Mouse (Mus musculus): ENCODE measurements around the gene Gm20517. TPM values are rescaled to one million over a fixed set of nuclear protein-coding genes. Genes with fewer than 3 reads are reported as not detected.
A peak's percentile ranks its signal among the peaks of the same experiment; 100 is the strongest.
"Not testable (repeated sequence)": the region's sequence is repeated elsewhere in the genome, so short reads cannot be mapped to it uniquely, and the experiment has no call there.

The Gm20517 gene
- polyA plus RNA-seq, 1 experiment from 2014 or later, result 0.98 TPM

DNA sequence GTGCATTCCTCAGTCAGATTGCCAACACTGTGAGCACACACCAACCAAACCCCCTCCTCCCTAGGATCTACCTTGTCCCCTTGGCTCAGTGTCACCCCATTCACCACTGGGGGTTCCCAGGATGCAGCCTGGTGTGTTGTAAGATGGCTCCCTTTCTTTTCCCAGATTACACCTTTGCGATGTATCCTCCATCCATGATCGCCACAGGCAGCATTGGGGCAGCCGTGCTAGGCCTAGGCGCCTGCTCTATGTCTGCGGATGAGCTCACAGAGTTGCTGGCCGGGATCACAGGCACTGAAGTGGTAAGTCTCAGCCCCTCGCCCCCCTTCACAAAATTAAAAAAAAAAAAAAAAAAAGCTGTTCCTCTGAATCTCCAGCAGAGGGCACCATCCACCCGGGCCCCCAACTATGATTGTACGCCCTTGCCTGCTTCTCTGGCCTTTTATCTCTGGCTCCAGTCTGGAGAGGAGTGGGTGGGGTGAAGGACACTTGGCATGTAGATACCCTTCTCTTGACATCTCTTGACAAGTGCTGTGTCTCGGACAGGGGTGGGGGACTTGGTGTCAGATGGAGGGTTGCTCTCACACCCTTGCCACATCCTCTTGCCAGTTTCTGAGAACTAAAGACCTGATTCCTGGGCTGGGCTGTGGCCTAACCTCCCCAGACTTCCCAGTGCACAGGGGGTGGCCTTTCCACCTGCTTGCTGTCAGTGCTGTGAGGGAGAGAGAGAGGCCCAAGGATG lies 13.4 kb upstream of the Gm20517 start:
- Histone ChIP-seq H3K4me3 (ENCODE audit: low read depth, low read length) (no peak overlapping the region), H3K36me3 (replicated peaks; ENCODE audit: control insufficient read depth, insufficient read depth, low read depth, low read length) (peaks cover 11% of the 10 kb centered on the region; the same call in 1 of the 2 replicates), H3K4me1 (ENCODE audit: control insufficient read depth, insufficient read depth, low read length) (peaks cover 6% of the 10 kb centered on the region; the same call in 1 of the 2 replicates), H3K4me2 (ENCODE audit: low read depth, low read length) (no peak overlapping the region), H3K9ac (replicated peaks; ENCODE audit: low read length) (no peak overlapping the region), H3K27me3 (ENCODE audit: control insufficient read depth, insufficient read depth, low read length) (no peaks in the 10 kb centered on the region), H3K9me3 (replicated peaks; ENCODE audit: control insufficient read depth, low read length) (no peaks in the 10 kb centered on the region), H3K27ac (replicated peaks; ENCODE audit: low read depth, low read length) (no peak overlapping the region; the same call in 1 of the 2 replicates)
- ATAC-seq (replicated peaks; ENCODE audit: insufficient number of reproducible peaks, low FRiP score, low TSS enrichment, low read depth) (no peak), DNase-seq (ENCODE audit: low spot score) (peak; percentile 50)
- 27% methylated on average over 10 of the region's 10 CpGs for WGBS

- H3K9ac ChIP-seq (replicated peaks; ENCODE audit: low read length); H3K4me2 ChIP-seq (ENCODE audit: low read depth, low read length); H3K27me3 ChIP-seq (ENCODE audit: control insufficient read depth, insufficient read depth, low read length); H3K4me3 ChIP-seq (ENCODE audit: low read depth, low read length); DNase-seq (ENCODE audit: low spot score); ATAC-seq (replicated peaks; ENCODE audit: insufficient number of reproducible peaks, low FRiP score, low TSS enrichment, low read depth); H3K4me1 ChIP-seq (ENCODE audit: control insufficient read depth, insufficient read depth, low read length); H3K27ac ChIP-seq (replicated peaks; ENCODE audit: low read depth, low read length); H3K9me3 ChIP-seq (replicated peaks; ENCODE audit: control insufficient read depth, low read length): not testable (repeated sequence)
- WGBS, result 81% methylated on average over 10 of the region's 10 CpGs
- H3K36me3 ChIP-seq (replicated peaks; ENCODE audit: control insufficient read depth, insufficient read depth, low read depth, low read length), result peaks cover 11% of the 10 kb centered on the region; the same call in 1 of the 2 replicates
These were observed 12.6 kb upstream of the Gm20517 start for GRCm38 (mm10) chr17:47598580-47599304.

DNA sequence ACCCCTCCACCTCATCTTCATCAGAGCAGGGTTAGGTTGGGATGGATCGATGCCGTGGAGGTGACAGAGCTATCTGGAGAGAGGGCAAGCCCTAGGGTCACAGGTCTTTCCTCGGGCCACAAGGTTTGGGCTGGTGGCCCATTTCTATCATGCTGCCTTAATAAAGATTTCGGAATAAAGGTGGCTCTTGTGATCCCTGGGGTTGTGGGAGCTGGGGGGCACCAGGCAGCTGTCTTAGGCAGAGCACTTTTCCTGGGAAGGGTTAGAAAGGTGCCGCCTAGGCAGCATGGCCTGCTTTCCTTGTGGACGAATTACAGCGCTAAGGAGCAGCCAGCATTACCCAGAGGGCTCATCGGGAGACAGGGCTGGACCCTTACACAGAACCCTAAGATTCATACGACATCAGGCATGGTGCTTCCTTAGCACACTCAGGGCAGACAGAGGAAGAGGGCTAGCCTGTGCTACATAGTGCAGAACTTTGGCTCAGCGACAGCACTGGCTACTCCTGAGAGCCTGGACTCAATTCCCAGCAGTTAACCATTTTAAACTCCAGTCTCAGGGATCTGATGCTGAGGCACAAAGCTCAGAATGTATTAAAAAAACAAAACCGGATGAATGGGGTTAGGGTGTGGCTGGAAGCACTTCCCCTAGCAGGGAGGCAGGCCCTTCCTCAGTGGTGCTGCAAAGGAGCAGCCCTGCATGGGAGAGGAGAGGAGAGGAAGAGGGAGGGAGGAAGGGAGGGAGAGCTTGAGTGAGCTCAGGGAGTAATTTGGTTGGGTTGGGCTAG lies 11.7 kb upstream of the Gm20517 start:
- peaks cover 11% of the 10 kb centered on the region; the same call in 1 of the 2 replicates for H3K36me3 ChIP-seq (replicated peaks; ENCODE audit: control insufficient read depth, insufficient read depth, low read depth, low read length)
- H3K4me2 ChIP-seq (ENCODE audit: low read depth, low read length), result no peak overlapping the region
- H3K9me3 ChIP-seq (replicated peaks; ENCODE audit: control insufficient read depth, low read length), result no peaks in the 10 kb centered on the region
- H3K27ac ChIP-seq (replicated peaks; ENCODE audit: low read depth, low read length), result no peak overlapping the region
- no peak overlapping the region for H3K9ac ChIP-seq (replicated peaks; ENCODE audit: low read length)
- no peak for ATAC-seq (replicated peaks; ENCODE audit: insufficient number of reproducible peaks, low FRiP score, low TSS enrichment, low read depth)
- DNase-seq (ENCODE audit: low spot score), result no peak
- H3K27me3 ChIP-seq (ENCODE audit: control insufficient read depth, insufficient read depth, low read length), result no peaks in the 10 kb centered on the region
- WGBS, result 81% methylated on average over 11 of the region's 11 CpGs
- no peak overlapping the region for H3K4me3 ChIP-seq (ENCODE audit: low read depth, low read length)
- peaks cover 6% of the 10 kb centered on the region; the same call in 1 of the 2 replicates for H3K4me1 ChIP-seq (ENCODE audit: control insufficient read depth, insufficient read depth, low read length)

- H3K27ac ChIP-seq (replicated peaks; ENCODE audit: low read depth, low read length), result no peak overlapping the region
- no peak overlapping the region for H3K4me3 ChIP-seq (ENCODE audit: low read depth, low read length)
- ATAC-seq (replicated peaks; ENCODE audit: insufficient number of reproducible peaks, low FRiP score, low TSS enrichment, low read depth) (no peak), DNase-seq (ENCODE audit: low spot score) (no peak)
- no peaks in the 10 kb centered on the region for H3K9me3 ChIP-seq (replicated peaks; ENCODE audit: control insufficient read depth, low read length)
- no peak overlapping the region for H3K9ac ChIP-seq (replicated peaks; ENCODE audit: low read length)
- no peaks in the 10 kb centered on the region for H3K27me3 ChIP-seq (ENCODE audit: control insufficient read depth, insufficient read depth, low read length)
- H3K4me2 ChIP-seq (ENCODE audit: low read depth, low read length), result no peak overlapping the region
- H3K4me1 ChIP-seq (ENCODE audit: control insufficient read depth, insufficient read depth, low read length), result peaks cover 6% of the 10 kb centered on the region; the same call in 1 of the 2 replicates
- 89% methylated on average over 13 of the region's 13 CpGs for WGBS
- H3K36me3 ChIP-seq (replicated peaks; ENCODE audit: control insufficient read depth, insufficient read depth, low read depth, low read length), result peaks cover 11% of the 10 kb centered on the region; the same call in 1 of the 2 replicates
These were observed 10.6 kb upstream of the Gm20517 start for GRCm38 (mm10) chr17:47600601-47601388.

DNA sequence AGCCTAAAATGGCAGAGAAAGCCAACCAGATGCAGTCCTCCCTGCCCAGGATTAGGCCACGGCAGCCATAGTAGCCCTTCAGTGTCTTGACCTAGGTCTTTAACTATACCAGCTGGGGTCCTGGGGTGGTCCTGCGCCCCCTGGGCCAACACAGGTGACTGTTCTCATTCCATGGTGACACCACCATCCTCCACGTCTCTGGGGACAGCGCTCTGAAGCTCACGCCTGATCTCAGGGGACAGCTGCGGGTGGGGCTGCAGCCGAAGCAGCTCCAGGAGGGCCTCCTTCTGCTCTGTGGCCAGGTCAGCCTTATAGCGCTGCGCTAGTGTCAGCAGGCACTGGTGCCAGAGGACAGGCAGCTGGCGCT lies 10.0 kb upstream of the Gm20517 start:
- Histone ChIP-seq H3K27ac (replicated peaks; ENCODE audit: low read depth, low read length) (no peak overlapping the region), H3K9me3 (replicated peaks; ENCODE audit: control insufficient read depth, low read length) (no peaks in the 10 kb centered on the region), H3K4me3 (ENCODE audit: low read depth, low read length) (no peak overlapping the region), H3K9ac (replicated peaks; ENCODE audit: low read length) (no peak overlapping the region), H3K27me3 (ENCODE audit: control insufficient read depth, insufficient read depth, low read length) (no peaks in the 10 kb centered on the region), H3K36me3 (replicated peaks; ENCODE audit: control insufficient read depth, insufficient read depth, low read depth, low read length) (peaks cover 13% of the 10 kb centered on the region; the same call in 1 of the 2 replicates), H3K4me2 (ENCODE audit: low read depth, low read length) (no peak overlapping the region), H3K4me1 (ENCODE audit: control insufficient read depth, insufficient read depth, low read length) (peaks cover 6% of the 10 kb centered on the region; the same call in 1 of the 2 replicates)
- WGBS, result 93% methylated on average over 10 of the region's 10 CpGs
- DNase-seq (ENCODE audit: low spot score) (no peak), ATAC-seq (replicated peaks; ENCODE audit: insufficient number of reproducible peaks, low FRiP score, low TSS enrichment, low read depth) (no peak)

DNA sequence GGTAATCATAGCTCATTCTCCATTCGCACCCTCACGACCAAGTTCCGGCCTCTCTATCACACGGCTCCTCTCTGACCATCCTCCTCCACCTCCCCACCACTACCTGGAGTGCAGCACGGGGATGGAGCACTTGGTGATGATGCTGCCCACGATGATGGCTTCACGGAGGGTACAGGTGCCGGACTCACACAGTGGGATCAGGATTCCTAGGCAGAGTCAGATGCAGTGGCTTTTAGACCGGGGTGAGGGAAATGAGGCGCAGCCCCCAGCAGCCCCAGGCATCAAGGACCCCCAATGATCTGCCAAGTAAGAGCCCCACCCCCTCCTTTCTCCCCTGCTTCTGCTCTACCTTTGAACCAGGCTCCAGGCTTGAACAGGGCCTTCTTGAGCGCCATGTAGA lies 9.1 kb upstream of the Gm20517 start:
- Histone ChIP-seq H3K36me3 (replicated peaks; ENCODE audit: control insufficient read depth, insufficient read depth, low read depth, low read length) (peaks cover 13% of the 10 kb centered on the region; the same call in 1 of the 2 replicates), H3K9me3 (replicated peaks; ENCODE audit: control insufficient read depth, low read length) (no peaks in the 10 kb centered on the region), H3K27ac (replicated peaks; ENCODE audit: low read depth, low read length) (no peak overlapping the region), H3K4me1 (ENCODE audit: control insufficient read depth, insufficient read depth, low read length) (peaks cover 3% of the 10 kb centered on the region; the same call in 1 of the 2 replicates), H3K4me2 (ENCODE audit: low read depth, low read length) (no peak overlapping the region), H3K9ac (replicated peaks; ENCODE audit: low read length) (no peak overlapping the region), H3K27me3 (ENCODE audit: control insufficient read depth, insufficient read depth, low read length) (no peaks in the 10 kb centered on the region), H3K4me3 (ENCODE audit: low read depth, low read length) (no peak overlapping the region)
- no peak for ATAC-seq (replicated peaks; ENCODE audit: insufficient number of reproducible peaks, low FRiP score, low TSS enrichment, low read depth)
- DNase-seq (ENCODE audit: low spot score), result no peak
- 90% methylated on average over 11 of the region's 11 CpGs for WGBS

- no peak for ATAC-seq (replicated peaks; ENCODE audit: insufficient number of reproducible peaks, low FRiP score, low TSS enrichment, low read depth)
- no peak overlapping the region for H3K4me3 ChIP-seq (ENCODE audit: low read depth, low read length)
- 82% methylated on average over 5 of the region's 5 CpGs for WGBS
- H3K27me3 ChIP-seq (ENCODE audit: control insufficient read depth, insufficient read depth, low read length), result no peaks in the 10 kb centered on the region
- no peak overlapping the region for H3K9ac ChIP-seq (replicated peaks; ENCODE audit: low read length)
- H3K36me3 ChIP-seq (replicated peaks; ENCODE audit: control insufficient read depth, insufficient read depth, low read depth, low read length), result peaks cover 8% of the 10 kb centered on the region; the same call in 1 of the 2 replicates
- DNase-seq (ENCODE audit: low spot score), result peak; percentile 18
- H3K9me3 ChIP-seq (replicated peaks; ENCODE audit: control insufficient read depth, low read length), result no peaks in the 10 kb centered on the region
- no peaks in the 10 kb centered on the region for H3K4me1 ChIP-seq (ENCODE audit: control insufficient read depth, insufficient read depth, low read length)
- H3K4me2 ChIP-seq (ENCODE audit: low read depth, low read length), result no peak overlapping the region
- no peak overlapping the region for H3K27ac ChIP-seq (replicated peaks; ENCODE audit: low read depth, low read length)
These were observed 5.2 kb upstream of the Gm20517 start for GRCm38 (mm10) chr17:47606220-47606619.

Measured in embryonic facial prominence, embryonic 11.5 days (tissue).